Mouse (Mus musculus) frontal cortex, postnatal 10 days (tissue): Measurements from ENCODE around the gene Atp5g1.
A peak's percentile ranks its signal among the peaks of the same experiment; 100 is the strongest.
"Not testable (repeated sequence)": the region's sequence is repeated elsewhere in the genome, so short reads cannot be mapped to it uniquely, and the experiment has no call there.

Experiments
- DNase-seq, 2 experiments: peaks; one replicate each; pipeline ENCODE4 v3.0.0; 2022; ENCODE audit warnings: low spot score in 2 of 2, mixed read lengths in 1 of 2

Gene Atp5g1

DNA sequence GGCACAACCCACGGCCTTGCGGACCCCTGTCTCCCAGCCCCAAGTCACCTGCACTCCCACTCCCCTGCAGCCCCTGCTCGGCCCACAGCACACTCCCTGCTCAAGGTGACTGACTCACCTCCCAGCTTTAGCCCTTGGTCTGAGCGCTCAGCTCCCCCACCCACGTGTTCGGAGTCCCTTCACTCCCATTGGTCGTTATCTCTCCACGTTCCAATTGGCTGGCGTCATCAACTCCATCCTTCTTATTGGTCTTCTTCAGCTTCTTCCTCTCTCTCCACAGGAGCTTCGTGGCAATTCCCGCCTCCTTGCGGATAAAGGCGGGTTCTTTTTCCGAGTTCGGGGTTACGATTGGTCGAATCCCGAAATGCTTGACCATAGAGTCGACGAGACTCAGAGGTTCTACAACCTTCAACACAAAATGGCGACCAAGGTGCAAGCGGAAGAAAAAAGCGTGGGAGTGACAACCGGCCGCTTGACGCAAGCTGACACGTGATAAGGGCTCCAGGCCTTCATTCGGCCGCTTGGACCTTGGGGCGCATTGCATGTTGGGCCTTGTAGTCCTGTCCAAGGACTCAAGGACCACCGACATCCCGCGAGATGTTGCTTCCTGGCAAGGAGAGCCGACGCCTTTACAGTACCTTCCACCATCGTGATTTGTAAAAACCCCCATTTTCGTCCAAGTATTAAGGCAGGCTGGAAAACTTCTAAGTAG lies at the start of gene Atp5g1:
Gene Atp5g1, minus strand, starts transcription at position 162 of the 712 bp plus-strand sequence.
- peak; percentile 98 to 100 for DNase-seq

- DNase-seq = peak in 1 of 2 experiments; percentile 15
Measured at GRCm38 (mm10) chr11:96124052-96124914, 48.8 kb upstream of the Atp5g1 start.

DNA sequence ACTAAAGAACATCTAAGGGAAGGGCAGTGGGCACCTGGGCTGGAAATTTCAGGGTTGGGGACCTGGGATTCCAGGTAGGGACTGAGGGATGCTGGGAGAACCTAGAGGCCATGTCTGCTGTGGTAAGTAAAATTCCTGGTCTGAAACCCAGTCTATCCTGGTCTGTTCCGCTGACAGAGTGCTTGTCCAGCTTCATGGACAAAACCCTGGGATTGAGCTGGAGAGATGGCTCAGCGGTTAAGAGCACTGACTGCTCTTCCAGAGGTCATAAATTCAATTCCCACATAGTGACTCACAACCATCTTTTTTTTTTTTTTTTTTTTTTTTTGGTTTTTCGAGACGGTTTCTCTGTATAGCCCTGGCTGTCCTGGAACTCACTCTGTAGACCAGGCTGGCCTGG lies 47.3 kb upstream of the Atp5g1 start:
- DNase-seq = not testable (repeated sequence)

DNA sequence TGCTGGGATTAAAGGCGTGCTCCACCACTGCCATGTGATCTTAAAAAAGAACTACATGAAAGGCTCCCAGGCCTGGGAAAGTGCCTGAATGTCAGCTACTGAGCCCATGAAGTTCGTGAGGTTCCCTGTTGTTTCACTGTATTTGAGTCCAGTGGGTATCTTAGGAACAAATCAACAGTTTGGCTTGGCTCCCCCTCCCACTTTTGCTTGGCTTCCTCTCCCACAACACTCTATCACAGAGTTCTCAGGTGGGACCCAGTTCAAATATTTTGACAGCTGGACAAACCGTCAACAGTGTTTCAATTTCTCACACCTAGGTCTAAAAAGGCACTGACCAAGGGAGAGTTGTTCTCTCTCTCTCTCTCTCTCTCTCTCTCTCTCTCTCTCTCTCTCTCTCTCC lies 43.9 kb upstream of the Atp5g1 start:
- DNase-seq = no peak

DNA sequence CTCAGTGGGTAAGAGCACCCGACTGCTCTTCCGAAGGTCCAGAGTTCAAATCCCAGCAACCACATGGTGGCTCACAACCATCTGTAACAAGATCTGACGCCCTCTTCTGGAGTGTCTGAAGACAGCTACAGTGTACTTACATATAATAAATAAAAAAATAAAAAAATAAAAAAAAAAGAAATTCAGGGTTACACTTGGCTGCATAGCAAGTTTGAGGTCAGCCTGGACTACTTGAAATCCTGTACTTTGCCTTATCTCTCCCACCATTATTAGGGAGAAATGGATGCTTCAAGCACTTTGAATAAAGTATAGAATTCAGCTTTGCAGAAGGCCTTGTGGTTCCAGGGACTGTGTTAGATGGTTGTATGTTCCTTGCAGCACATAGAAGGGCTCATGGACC lies 41.5 kb upstream of the Atp5g1 start:
- not testable (repeated sequence) for DNase-seq

DNA sequence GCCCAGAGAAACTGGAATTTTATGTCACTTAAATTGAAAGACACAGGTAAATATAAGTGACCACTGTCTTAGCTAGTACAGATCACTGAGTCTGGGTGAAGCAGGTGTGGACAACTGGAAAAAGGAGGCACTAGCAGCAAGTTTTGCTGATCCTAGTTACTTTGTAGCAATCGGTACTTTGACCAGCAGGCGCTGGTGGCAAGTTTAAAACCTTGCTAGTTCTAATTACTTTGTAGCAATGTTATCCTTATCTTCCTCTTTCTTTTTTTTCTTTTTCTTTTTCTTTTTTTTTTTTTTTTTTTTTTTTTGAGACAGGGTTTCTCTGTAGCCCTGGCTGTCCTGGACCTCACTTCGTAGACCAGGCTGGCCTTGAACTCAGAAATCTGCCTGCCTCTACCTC lies 40.6 kb upstream of the Atp5g1 start:
- no peak for DNase-seq

DNA sequence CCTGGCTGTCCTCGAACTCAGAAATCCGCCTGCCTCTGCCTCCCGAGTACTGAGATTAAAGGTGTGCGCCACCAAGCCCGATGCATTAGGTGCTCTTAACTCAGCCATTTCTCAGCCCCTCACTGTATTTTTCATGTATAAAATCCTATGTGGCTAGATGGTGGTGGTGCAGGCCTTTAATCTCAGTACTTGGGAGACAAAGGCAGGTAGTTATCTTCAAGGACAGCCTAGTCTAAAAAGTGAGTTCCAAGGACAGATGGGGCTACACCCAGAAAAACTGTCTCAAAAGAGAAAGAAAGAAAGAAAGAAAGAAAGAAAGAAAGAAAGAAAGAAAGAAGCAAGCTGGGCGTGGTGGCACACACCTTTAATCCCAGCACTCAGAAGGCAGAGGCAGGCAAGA lies 39.9 kb upstream of the Atp5g1 start:
- DNase-seq = no peak

DNA sequence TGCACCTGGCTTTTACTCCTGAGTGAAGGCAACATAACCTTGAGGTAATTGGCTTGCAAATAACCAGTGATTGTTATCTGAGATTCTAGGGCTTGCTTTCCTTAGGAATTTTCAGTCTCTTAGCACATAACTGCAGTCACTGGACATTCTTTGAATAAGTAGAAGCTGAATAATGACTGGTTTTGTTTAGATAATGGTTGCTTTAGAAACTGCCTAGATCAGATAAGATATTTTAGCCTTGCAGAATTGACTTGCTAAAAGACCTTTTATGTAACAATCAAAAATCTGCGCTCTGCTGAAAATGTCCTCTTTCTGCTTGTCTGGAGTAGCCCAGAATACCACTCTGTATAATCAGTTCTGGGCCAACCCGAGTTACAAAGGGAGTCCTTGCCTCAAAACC lies 38.6 kb upstream of the Atp5g1 start:
- DNase-seq = no peak

DNA sequence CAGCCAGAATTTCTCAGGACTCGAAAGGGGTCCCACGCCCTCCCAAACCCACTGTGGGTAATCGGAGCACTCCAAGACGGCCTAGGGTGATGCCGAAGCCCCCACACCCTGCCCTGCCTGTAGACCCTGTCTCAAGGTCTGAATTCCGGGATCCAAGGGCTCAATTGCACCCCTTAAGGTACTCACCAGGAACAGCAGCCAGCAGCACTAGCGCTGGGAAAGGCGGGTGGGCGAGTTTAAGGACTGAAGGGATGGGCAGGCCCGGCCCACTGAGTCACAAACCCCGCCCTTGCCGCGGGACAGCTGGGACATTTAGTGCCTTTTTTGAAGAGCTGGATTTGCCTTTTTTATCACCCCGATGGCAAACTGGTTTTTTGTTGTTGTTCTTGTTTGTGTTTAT lies 36.3 kb upstream of the Atp5g1 start, which contains the start of gene Calcoco2:
Gene Calcoco2, minus strand, starts transcription at position 214 of the 400 bp plus-strand sequence.
- no peak for DNase-seq

DNA sequence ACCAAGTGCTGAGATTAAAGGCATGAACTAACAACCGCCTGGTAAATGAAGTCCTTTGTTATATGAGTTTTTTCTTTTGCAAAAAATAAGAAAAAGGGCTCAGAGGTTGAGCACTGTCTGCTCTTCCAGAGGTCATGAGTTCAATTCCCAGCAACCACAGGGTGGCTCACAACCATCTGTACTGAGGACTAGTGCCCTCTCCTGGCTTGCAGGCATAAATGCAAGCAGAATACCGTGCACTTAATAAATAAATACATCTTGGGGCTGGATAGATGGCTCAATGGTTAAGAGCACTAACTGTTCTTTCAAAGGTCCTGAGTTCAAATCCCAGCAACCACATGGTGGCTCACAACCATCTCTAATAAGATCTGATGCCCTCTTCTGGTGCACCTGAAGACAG lies 35.5 kb upstream of the Atp5g1 start:
- not testable (repeated sequence) for DNase-seq

DNA sequence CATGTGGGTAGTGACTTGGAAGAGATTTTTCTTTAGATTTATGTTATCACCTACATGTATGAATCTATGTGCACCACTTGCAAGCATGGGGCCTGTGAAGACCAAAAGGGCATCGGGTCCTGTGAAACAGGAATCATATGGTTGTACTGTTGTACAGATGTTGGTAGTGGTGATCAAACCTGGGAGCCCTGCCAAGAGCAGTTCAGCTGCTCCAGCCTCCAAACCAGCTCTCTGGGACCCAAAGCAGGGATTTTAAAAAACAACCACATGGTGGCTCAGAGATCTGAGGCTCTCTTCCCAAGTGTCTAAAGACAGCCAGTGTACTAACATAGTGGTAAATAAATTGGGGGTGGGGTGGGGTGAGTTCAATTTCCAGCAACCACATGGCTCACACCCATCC lies 32.9 kb upstream of the Atp5g1 start:
- no peak for DNase-seq

DNA sequence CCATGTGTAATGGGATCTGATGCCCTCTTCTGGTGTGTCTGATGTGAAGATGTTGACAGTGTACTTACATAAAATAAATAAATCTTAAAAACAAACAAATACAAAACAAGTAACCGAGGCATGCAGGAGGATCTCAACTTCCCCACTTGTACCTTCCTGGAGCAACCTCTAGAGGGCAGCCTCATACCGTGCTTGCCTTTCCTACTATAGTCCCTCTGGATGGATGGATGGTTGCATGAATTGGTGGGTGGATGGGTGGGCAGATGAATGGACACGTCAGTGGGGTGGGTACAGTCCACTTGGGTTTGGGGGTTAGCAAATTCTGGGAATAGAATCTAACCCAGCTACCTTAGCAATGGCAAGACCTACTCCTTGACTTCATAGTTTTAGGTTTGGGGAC lies 17.9 kb upstream of the Atp5g1 start:
- no peak for DNase-seq

DNA sequence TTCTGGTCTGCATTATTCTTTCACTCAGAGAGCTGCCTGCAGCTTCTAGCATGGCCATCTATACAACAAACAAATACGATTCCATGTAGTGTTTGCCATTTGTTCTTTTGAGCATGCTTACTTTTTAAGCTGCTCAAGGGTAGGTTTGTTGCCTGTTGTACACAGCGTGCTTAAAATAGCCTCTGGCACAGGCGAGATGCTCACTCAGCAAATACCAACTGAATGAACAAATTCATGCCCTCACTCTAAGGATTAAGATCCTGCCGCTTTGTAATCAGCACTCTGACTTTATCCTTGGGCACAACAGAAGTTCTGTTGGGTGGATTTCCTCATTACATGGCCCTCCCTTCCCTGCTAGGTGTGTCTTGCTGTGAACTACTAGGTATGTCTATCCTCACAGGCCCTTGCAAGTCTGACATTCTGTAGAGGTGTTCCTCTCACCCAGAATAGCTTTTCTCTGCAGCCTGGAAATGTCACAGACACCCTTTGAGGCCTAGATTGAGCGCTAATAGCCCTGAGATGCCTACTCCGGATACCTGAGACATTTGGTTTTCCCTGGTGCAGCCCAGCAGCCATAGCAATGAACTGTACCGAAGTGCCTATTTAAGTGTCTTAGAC lies 17.3 kb upstream of the Atp5g1 start:
- no peak for DNase-seq

DNA sequence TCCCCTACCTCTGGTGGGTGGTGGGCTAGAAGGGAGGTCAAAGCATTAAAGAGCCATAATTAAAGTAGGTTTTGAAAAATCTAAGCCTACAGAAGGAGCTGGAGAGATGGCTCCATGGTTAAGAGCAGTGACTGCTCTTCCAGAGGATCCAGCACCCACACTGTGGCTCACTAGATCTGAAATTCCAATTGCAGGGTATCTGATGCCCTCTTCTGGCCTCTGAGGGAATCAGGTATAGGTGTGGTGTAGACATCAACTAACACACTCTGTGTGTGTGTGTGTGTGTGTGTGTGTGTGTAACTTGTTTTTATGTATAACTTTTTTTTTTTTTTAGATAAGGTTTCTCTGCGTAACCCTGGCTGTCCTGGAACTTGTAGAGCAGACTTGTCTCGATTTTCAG lies 15.6 kb upstream of the Atp5g1 start:
- DNase-seq = no peak

GRCm38 (mm10) chr11:96087981-96088380 lies 12.5 kb upstream of the Atp5g1 start:
- DNase-seq = no peak

DNA sequence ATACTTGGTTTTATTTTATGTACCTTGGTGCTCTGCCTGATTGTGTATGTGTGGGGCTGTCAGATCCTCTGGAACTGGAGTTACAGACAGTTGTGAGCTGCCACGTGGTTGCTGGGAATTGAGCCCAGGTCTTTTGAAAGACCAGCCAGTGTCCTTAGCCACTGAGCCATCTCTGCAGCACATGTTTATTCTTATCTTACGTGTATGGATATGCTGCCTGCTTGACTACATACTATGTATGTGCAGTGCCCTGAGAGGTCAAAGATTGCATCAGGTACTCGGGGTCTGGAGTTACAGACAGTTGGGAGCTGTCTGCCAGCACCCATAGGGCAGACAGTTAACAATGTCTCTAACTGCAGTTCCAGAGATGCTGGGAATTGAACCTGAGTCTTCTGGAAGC lies 7.2 kb upstream of the Atp5g1 start:
- no peak for DNase-seq

DNA sequence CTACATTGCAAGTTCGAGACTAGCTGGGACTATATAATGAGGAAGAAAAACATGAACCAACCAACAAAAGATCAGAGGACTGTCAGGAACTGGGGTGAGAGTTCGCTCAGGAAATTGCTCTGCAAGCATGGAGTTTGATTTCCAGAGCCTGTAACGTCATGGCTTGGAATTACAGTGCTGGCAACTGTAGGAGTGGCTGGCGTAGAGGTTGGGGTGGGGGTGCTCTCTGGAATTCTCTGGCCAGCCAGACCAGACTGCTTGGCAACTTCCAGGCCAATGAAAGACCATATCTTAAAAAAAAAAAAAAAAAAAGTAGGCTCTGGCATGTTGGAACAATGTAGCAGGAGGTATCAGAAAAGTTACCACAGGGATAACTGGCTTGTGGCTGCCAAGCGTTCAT lies 5.3 kb upstream of the Atp5g1 start:
- no peak for DNase-seq

GRCm38 (mm10) chr11:96076221-96077105 lies 993 bp upstream of the Atp5g1 start:
- DNase-seq = no peak

- peak in 1 of 2 experiments; percentile 17 for DNase-seq
Measured at GRCm38 (mm10) chr11:96075177-96075508, 327 bp downstream of the Atp5g1 start.

DNA sequence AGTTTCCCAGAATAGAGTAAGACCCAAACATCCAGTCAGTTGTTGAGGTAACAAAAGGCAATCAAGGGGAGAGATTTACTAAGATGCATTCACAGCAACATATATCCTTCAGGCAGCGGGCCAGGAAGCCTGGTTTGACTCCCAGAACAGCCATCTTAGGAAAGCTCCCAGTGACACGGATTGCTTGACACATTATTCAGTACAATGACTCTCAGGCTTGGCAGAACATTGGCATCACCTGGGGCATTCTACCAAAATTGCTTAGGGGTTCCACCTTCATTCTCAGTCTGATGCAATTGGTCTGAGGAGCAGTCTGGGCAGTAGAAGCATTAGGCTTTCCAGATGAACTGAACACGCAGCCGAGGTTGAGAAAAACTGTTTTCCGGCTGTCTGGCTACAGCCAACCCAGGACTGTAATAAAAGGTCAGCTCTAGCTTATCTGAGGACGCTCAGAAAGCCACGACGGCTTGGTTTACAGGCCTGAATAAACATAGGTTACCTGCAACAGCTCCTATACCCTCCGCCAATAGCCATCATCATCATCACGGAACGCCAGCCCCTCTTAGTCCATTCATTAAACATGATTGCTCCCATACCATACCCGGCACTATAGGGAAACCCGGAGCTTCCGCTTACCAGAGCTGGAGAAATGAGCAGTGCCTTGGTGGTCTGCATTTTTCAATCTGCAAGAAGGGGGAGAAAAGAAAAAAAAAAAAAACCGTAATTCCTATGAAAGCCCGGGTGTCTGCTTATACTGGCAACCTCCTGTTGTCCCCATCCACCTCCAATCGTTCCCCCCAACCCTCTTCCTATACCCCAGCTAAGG lies 906 bp downstream of the Atp5g1 start:
- DNase-seq = no peak
